Mouse (Mus musculus) heart, postnatal 36 days (tissue): Measurements from ENCODE around the gene Cct6b. TPM values are rescaled to one million over a fixed set of nuclear protein-coding genes. Genes with fewer than 3 reads are reported as not detected.
"Not testable (repeated sequence)": the region's sequence is repeated elsewhere in the genome, so short reads cannot be mapped to it uniquely, and the experiment has no call there.

Experiments used
- DNase-seq, 2 experiments: peaks; one replicate each; pipeline ENCODE4 v3.0.0; 2021 to 2022
- intact Hi-C: fragments of 180-260 bp; cut with DNase I; formaldehyde crosslinking; loops from one replicate; pipeline ENCODE4 v1.15.1; 2025
- total RNA-seq, 2 experiments: library from RNA; stranded (reverse); gene quantifications; 2 replicates each; pipeline ENCODE4 v1.2.3; 2021

Cct6b gene
- total RNA-seq, 2 experiments from 2014 or later: 0.14 to 0.22 TPM

- intact Hi-C loops: no loop called here
- DNase-seq: no peak
Measured at GRCm38 (mm10) chr11:82712681-82713080, 51.4 kb downstream of the Cct6b start.

- intact Hi-C loops: no loop called here
- no peak for DNase-seq
Measured at GRCm38 (mm10) chr11:82708934-82709333, 55.2 kb downstream of the Cct6b start.

GRCm38 (mm10) chr11:82705082-82705481, 59.0 kb downstream of the Cct6b start:
- DNase-seq: no peak
- intact Hi-C loops: no loop called here

GRCm38 (mm10) chr11:82699865-82700410, 64.2 kb downstream of the Cct6b start:
- intact Hi-C loops: no loop called here
- DNase-seq: no peak

DNA sequence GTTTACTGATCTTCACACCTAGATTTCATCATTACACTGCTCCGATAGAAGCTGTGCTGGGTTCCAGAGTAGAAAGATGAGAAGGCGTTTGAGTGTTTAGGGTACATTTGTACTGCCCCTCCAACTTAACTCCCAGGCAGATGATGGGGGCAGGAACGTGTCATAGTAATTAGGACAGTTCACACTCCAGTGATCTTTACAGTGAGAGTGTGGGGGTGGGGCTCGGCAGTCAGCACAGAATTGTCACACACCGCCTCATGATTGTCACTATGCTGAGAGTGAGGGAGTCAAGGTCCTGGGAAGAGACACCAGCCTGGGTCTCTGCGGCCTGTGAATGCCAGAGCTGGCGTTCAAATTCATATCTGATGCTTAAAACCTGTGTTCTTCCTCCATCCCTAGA, 68.2 kb downstream of the Cct6b start:
- intact Hi-C loops: no loop called here
- no peak for DNase-seq

DNA sequence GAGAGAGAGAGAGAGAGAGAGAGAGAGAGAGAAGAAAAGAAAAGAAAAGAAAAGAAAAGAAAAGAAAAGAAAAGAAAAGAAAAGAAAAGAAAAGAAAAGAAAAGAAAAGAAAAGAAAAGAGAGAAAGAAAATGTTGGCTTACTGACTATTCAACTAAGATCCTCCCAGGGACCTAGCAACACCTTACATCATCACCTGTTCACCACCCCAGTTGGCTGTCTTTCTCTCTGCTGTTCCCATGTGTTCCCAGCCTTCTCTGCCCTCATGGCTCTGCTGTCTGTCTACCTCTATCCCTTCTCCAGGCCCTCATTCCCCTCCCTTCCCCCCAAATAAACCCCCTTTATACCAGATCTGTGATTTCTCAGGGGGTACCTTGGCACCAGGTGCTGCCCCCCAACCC, 69.2 kb downstream of the Cct6b start:
- DNase-seq, intact Hi-C loops: not testable (repeated sequence)

- intact Hi-C loops: no loop called here
- DNase-seq: no peak
Measured at GRCm38 (mm10) chr11:82692668-82693067, 71.5 kb downstream of the Cct6b start.

- no peak for DNase-seq
- intact Hi-C loops: no loop called here
Measured at GRCm38 (mm10) chr11:82690476-82690875, 73.6 kb downstream of the Cct6b start.

GRCm38 (mm10) chr11:82687668-82688067, 76.5 kb downstream of the Cct6b start:
- intact Hi-C loops: no loop called here
- no peak for DNase-seq

GRCm38 (mm10) chr11:82684676-82685075, 79.4 kb downstream of the Cct6b start:
- intact Hi-C loops: no loop called here

DNA sequence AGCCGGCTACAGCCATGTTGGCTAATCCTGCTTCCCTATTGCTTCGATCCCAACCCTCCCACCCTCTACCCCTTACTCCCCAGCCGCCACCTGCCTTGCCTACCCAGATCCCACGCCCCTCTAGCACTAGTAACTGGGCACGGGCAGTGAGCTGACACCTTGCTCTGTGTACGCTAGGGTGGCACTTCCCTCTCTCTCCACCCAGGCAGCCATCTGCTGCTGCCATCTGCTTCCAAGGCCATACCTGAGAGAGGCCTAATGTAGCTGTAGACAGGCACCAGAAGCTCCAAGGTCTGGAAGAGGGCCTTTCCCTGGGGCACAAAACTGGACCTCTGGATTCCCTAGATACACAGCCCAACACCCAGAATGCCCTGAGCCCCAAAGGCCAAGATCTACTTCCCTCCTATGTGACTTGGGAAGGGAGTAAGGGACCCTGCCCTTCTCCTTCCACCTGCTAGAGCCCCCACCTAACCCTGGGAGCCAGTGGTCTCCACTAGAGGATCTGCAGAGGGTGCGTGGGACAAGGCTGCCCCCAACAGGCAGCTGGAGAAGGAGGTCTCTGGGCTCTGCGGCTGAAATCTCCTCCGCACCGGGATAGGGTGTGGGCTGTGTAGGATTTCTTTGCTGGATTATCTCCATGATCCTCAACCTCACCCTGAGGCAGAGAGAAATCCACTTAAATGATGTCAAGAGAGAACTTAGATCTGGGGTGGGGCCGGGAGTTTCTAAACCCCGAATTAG, 80.2 kb downstream of the Cct6b start:
- DNase-seq: peak in 1 of 2 experiments; percentile 3
- intact Hi-C loops: no loop called here

More at GRCm38 (mm10) chr11:82684676-82685075, 79.4 kb downstream of the Cct6b start:
- DNase-seq: peak; percentile 34 to 43

DNA sequence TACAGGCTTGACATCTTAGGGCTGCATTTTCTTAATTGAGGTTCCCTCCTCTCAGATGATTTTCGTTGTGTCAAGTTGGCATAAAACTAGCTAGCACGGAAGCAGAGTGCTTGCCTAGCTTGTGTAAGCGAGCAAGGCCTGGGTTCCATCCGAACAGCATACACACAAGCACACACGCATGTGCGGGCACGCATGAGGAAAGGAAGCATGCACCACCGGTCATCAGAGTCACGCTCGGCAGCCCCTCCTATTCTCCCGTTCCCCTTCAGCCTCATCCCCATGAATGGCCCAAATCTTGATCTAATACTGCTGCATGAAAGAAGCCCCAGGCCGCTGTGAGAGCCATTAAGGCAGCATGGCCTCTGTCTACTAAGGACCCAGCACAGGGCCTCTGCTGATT, 85.6 kb downstream of the Cct6b start:
- no peak for DNase-seq
- intact Hi-C loops: no loop called here

Other genes starting within 250 kb of the Cct6b start
- 10 to 100 TPM; 15.0 to 15.9 TPM for gene Zfp830, start within 50 bp of the Cct6b start, total RNA-seq
- gene Lig3, start 16.8 kb upstream of the Cct6b start, total RNA-seq: 10 to 100 TPM; 18.1 to 18.9 TPM
- gene Rffl, start 106.9 kb upstream of the Cct6b start, total RNA-seq: 1 to 10 TPM; 5.6 to 6.6 TPM
- gene Rad51d, start 126.3 kb upstream of the Cct6b start, total RNA-seq: 10 to 100 TPM in 1 of 2 experiments, 1 to 10 TPM in 1; 9.0 to 10.6 TPM
- not detected for gene Fndc8, start 127.8 kb upstream of the Cct6b start, total RNA-seq
- 10 to 100 TPM; 11.3 to 13.3 TPM for gene Nle1, start 144.1 kb upstream of the Cct6b start, total RNA-seq
- 100 to 1,000 TPM; 182 to 201 TPM for gene Unc45b, start 146.2 kb upstream of the Cct6b start, total RNA-seq
- gene Slfn5, start 187.0 kb upstream of the Cct6b start, total RNA-seq: 10 to 100 TPM; 62.8 to 83.5 TPM
- 1 to 10 TPM in 1 of 2 experiments, under 1 TPM in 1; 0.92 to 1.4 TPM for gene Slfn9, start 227.5 kb upstream of the Cct6b start, total RNA-seq